Mouse (Mus musculus): ENCODE results near the gene Gm11563.

DNA sequence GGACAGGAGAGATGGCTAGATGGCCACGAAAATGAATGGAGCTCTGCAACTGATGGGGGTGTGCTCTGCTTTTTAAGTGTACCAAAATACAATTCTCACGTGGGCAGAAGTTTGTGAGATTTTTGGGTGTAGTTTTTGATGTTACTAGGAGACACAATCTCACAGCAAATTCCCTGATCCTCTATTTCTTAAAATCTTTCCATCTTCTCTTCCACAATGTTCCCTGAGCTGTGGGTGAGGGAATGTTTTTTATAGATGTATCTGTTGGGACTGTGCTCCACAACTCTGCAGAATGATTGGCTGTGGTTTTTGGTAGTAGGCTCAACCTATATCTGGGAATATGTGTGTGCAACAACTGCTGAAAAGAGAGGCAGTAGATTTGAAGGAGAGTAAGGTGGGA, 25.5 kb downstream of the Gm11563 start:
- no peak for TF ChIP-seq CTCF (IDR thresholded peaks at IDR 0.05; ENCODE audit: low read depth, low read length)
- TF ChIP-seq TAL1 (conservative IDR thresholded peaks at IDR 0.05; ENCODE audit: low read depth, low read length), result no peak

Data from G1E (cell line).